Mouse (Mus musculus): Measurements from ENCODE around the gene Rpusd1. TPM values are rescaled to one million over a fixed set of nuclear protein-coding genes. Genes with fewer than 3 reads are reported as not detected.

The Rpusd1 gene
- polyA plus RNA-seq, 1 experiment: 17.0 TPM

DNA sequence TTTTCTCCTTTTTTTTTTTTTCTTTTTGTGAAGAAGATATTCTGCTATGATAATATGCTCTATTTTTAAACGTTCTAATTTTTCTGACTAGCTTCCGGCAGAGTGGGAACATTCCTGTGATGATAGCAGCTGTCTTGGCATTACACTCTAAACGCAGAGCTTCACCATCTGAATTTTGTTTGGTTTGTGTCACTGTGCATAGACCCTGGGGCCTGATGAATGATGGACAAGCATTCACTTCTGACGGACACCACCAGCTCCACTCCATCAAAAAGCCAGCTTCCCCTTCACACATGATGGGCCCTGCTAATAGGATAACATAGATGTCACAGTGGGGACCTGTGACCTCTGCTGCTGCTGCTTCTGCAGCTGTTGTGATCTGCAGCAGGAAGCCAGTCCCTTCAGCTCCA, 34.1 kb downstream of the Rpusd1 start:
- H3K4me3 ChIP-seq (ENCODE audit: low read depth, low read length): no peak overlapping the region
- H3K9me3 ChIP-seq (replicated peaks; ENCODE audit: control insufficient read depth, insufficient read depth, low read length, poor library complexity, severe bottlenecking): no peaks in the 10 kb centered on the region
- TF ChIP-seq POLR2A (IDR thresholded peaks at IDR 0.05; ENCODE audit: insufficient read depth, low read length) (no peak), CTCF (IDR thresholded peaks at IDR 0.05; ENCODE audit: low read depth, low read length) (no peak), EP300 (IDR thresholded peaks at IDR 0.05; ENCODE audit: insufficient read depth, low read depth, low read length) (no peak)
- no peaks in the 10 kb centered on the region for H3K36me3 ChIP-seq (ENCODE audit: control insufficient read depth, insufficient read depth, low read length, poor library complexity, severe bottlenecking)
- H3K4me1 ChIP-seq (ENCODE audit: control insufficient read depth, insufficient read depth, low read length): peaks cover 12% of the 10 kb centered on the region
- H3K9ac ChIP-seq (ENCODE audit: low read depth, poor library complexity, severe bottlenecking): no peak overlapping the region
- no peak overlapping the region for H3K27ac ChIP-seq (ENCODE audit: insufficient read depth, low read length)
- H3K27me3 ChIP-seq (ENCODE audit: control insufficient read depth, insufficient read depth, low read length, poor library complexity, severe bottlenecking): no peaks in the 10 kb centered on the region

DNA sequence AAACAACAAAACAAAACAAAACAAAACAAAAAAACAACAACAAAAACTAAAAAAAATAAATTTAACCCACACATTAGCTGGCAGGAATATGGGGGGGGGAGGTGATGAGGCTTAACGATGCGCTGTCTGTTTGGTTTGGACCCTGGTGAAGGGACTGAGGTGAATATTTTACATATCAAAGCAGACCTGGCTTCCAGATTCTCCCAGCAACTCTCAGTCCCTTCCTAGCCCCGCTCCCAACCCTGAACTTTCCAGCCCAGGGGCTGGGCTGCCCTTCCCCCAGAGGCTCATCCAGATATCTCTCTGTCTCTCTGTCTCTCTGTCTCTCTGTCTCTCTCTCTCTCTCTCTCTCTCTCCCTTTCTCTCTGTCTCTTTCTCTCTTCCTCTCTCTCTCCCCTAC, 35.1 kb downstream of the Rpusd1 start:
- Histone ChIP-seq H3K9ac (ENCODE audit: low read depth, poor library complexity, severe bottlenecking) (no peak overlapping the region), H3K9me3 (replicated peaks; ENCODE audit: control insufficient read depth, insufficient read depth, low read length, poor library complexity, severe bottlenecking) (no peaks in the 10 kb centered on the region), H3K4me1 (ENCODE audit: control insufficient read depth, insufficient read depth, low read length) (peaks cover 7% of the 10 kb centered on the region), H3K27me3 (ENCODE audit: control insufficient read depth, insufficient read depth, low read length, poor library complexity, severe bottlenecking) (no peaks in the 10 kb centered on the region), H3K36me3 (ENCODE audit: control insufficient read depth, insufficient read depth, low read length, poor library complexity, severe bottlenecking) (no peaks in the 10 kb centered on the region), H3K4me3 (ENCODE audit: low read depth, low read length) (no peak overlapping the region), H3K27ac (ENCODE audit: insufficient read depth, low read length) (peak overlapping the region; percentile 56; the same call in 1 of the 2 replicates)
- TF ChIP-seq EP300 (IDR thresholded peaks at IDR 0.05; ENCODE audit: insufficient read depth, low read depth, low read length) (no peak), CTCF (IDR thresholded peaks at IDR 0.05; ENCODE audit: low read depth, low read length) (no peak), POLR2A (IDR thresholded peaks at IDR 0.05; ENCODE audit: insufficient read depth, low read length) (no peak)

DNA sequence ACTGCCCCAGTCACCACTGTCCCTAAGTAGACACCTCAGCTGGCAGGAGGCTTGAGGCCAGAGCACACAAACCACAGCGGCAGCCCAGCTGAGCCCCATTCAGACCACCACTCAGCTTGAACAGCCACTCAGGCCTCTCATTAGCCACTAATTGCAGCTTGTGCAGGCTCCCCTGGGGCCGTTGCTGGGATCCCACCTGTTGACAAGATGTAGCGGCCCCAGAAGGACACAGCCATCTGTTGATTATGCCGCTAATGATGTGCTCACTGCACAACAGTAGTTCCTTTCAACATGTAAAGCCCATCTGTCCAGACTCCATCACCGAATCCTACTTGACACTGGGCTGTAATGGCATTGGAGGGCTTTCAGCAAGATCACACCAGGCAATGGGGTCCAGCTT, 38.4 kb downstream of the Rpusd1 start:
- Histone ChIP-seq H3K4me3 (ENCODE audit: low read depth, low read length) (no peak overlapping the region), H3K9ac (ENCODE audit: low read depth, poor library complexity, severe bottlenecking) (no peak overlapping the region), H3K4me1 (ENCODE audit: control insufficient read depth, insufficient read depth, low read length) (peaks cover 7% of the 10 kb centered on the region), H3K36me3 (ENCODE audit: control insufficient read depth, insufficient read depth, low read length, poor library complexity, severe bottlenecking) (no peaks in the 10 kb centered on the region), H3K27ac (ENCODE audit: insufficient read depth, low read length) (no peak overlapping the region), H3K27me3 (ENCODE audit: control insufficient read depth, insufficient read depth, low read length, poor library complexity, severe bottlenecking) (no peaks in the 10 kb centered on the region), H3K9me3 (replicated peaks; ENCODE audit: control insufficient read depth, insufficient read depth, low read length, poor library complexity, severe bottlenecking) (no peaks in the 10 kb centered on the region)
- TF ChIP-seq CTCF (IDR thresholded peaks at IDR 0.05; ENCODE audit: low read depth, low read length) (no peak), POLR2A (IDR thresholded peaks at IDR 0.05; ENCODE audit: insufficient read depth, low read length) (no peak), EP300 (IDR thresholded peaks at IDR 0.05; ENCODE audit: insufficient read depth, low read depth, low read length) (no peak)

DNA sequence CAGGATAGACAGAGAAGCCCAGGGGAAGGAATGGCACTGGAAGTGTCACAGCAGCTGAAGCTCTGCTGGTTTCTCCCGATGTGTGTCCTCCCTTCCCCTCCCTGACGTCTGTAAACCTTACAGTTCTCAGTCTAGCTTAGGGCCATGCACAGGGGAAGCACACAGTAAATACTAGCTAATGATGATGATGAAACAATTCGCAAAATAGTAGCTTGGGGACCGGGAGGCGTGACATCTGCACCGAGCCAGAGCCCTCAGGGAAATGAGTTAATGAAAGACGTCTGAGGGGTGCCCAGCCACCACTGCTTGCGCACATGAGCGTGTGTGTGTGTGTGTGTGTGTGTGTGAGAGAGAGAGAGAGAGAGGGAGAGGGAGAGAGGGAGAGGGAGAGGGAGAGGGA, 41.9 kb downstream of the Rpusd1 start:
- H3K36me3 ChIP-seq (ENCODE audit: control insufficient read depth, insufficient read depth, low read length, poor library complexity, severe bottlenecking): no peaks in the 10 kb centered on the region
- H3K4me3 ChIP-seq (ENCODE audit: low read depth, low read length): no peak overlapping the region
- no peak overlapping the region for H3K27ac ChIP-seq (ENCODE audit: insufficient read depth, low read length)
- TF ChIP-seq POLR2A (IDR thresholded peaks at IDR 0.05; ENCODE audit: insufficient read depth, low read length): no peak
- no peak for TF ChIP-seq CTCF (IDR thresholded peaks at IDR 0.05; ENCODE audit: low read depth, low read length)
- TF ChIP-seq EP300 (IDR thresholded peaks at IDR 0.05; ENCODE audit: insufficient read depth, low read depth, low read length): no peak
- H3K4me1 ChIP-seq (ENCODE audit: control insufficient read depth, insufficient read depth, low read length): no peaks in the 10 kb centered on the region
- no peaks in the 10 kb centered on the region for H3K27me3 ChIP-seq (ENCODE audit: control insufficient read depth, insufficient read depth, low read length, poor library complexity, severe bottlenecking)
- H3K9me3 ChIP-seq (replicated peaks; ENCODE audit: control insufficient read depth, insufficient read depth, low read length, poor library complexity, severe bottlenecking): no peaks in the 10 kb centered on the region
- H3K9ac ChIP-seq (ENCODE audit: low read depth, poor library complexity, severe bottlenecking): no peak overlapping the region

DNA sequence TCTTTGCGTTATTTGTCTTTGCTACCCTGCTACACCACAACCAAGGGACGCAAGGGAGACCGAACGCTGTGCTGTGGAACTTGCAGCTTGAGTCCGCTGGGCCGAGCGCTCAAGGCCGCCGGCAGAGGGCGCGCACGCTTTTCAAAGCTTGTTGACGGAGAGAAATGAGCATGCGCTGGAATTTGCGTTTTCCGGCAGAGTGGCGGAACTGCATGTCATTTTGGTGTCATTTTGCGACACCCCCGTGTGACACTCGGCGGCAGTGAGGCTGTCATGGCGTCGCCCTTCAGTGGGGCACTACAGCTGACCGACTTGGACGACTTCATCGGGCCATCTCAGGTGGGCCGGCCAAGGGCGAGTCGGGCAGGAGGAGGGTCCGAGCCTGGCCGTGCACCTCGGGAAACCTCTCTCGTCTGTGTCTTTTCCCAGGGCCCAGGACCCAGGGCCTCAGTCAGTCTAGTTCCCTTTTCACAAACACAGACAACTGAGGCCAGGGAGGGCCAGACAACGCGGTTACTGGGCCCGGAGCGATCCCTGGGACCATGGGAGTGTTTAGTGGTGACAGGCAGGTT, 46.2 kb downstream of the Rpusd1 start, which contains the start of gene Narfl:
Narfl (plus strand) TSS at position 228 of the 572 bp plus-strand sequence.
- peak within 1 kb of the TSS; percentile 21 for H3K9ac ChIP-seq (ENCODE audit: low read depth, poor library complexity, severe bottlenecking)
- no peaks in the 10 kb centered on the region for H3K4me1 ChIP-seq (ENCODE audit: control insufficient read depth, insufficient read depth, low read length)
- TF ChIP-seq CTCF (IDR thresholded peaks at IDR 0.05; ENCODE audit: low read depth, low read length): peak; percentile 95
- TF ChIP-seq EP300 (IDR thresholded peaks at IDR 0.05; ENCODE audit: insufficient read depth, low read depth, low read length): no peak
- H3K27ac ChIP-seq (ENCODE audit: insufficient read depth, low read length): peak within 1 kb of the TSS; percentile 45
- H3K9me3 ChIP-seq (replicated peaks; ENCODE audit: control insufficient read depth, insufficient read depth, low read length, poor library complexity, severe bottlenecking): no peaks in the 10 kb centered on the region
- H3K27me3 ChIP-seq (ENCODE audit: control insufficient read depth, insufficient read depth, low read length, poor library complexity, severe bottlenecking): no peaks in the 10 kb centered on the region
- peak within 1 kb of the TSS; percentile 64 for H3K4me3 ChIP-seq (ENCODE audit: low read depth, low read length)
- H3K36me3 ChIP-seq (ENCODE audit: control insufficient read depth, insufficient read depth, low read length, poor library complexity, severe bottlenecking): no peaks in the 10 kb centered on the region

DNA sequence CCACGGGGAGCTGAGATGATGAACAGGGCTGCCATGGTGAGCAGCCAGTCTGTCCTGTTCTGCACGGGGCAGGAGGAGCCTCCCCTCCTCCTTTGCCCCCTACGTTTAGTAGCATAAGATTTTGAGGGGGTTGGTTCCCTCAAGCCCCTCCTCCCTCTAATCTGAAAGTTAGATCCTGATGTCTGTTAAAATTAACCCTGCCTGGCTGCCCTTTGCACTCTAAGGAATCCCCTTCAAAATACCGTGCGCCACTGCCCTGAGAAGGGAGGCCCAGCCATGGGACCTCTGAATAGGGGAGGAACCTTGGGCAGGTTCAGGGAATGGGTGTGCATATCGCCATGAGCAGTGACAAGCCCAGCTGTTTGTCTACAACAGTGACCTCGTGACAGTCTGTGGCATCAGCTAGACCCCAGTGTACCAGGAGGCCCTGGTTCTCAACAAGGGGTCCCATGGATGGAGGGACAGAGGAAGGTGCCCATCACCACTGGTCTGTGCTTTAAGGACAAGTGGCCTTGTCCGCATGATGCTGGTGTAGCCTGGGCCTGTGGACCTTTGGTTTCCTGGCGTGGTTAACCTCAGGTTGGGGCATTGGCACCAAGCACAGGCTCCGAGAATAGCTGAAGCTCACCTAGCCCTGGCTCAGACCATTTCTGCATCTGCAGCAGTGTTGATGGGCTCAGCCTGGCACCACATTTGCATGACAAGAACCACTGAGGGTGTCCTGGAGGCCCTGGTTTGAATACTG, 48.0 kb downstream of the Rpusd1 start:
- TF ChIP-seq EP300 (IDR thresholded peaks at IDR 0.05; ENCODE audit: insufficient read depth, low read depth, low read length): no peak
- H3K9me3 ChIP-seq (replicated peaks; ENCODE audit: control insufficient read depth, insufficient read depth, low read length, poor library complexity, severe bottlenecking): no peaks in the 10 kb centered on the region
- no peaks in the 10 kb centered on the region for H3K27me3 ChIP-seq (ENCODE audit: control insufficient read depth, insufficient read depth, low read length, poor library complexity, severe bottlenecking)
- no peaks in the 10 kb centered on the region for H3K36me3 ChIP-seq (ENCODE audit: control insufficient read depth, insufficient read depth, low read length, poor library complexity, severe bottlenecking)
- H3K27ac ChIP-seq (ENCODE audit: insufficient read depth, low read length): no peak overlapping the region
- H3K4me1 ChIP-seq (ENCODE audit: control insufficient read depth, insufficient read depth, low read length): no peaks in the 10 kb centered on the region
- H3K9ac ChIP-seq (ENCODE audit: low read depth, poor library complexity, severe bottlenecking): no peak overlapping the region
- H3K4me3 ChIP-seq (ENCODE audit: low read depth, low read length): no peak overlapping the region
